Mouse (Mus musculus) gonadal fat pad, adult 2 months (tissue): ENCODE results near the gene Egr4. TPM values are rescaled to one million over a fixed set of nuclear protein-coding genes. Genes with fewer than 3 reads are reported as not detected.

ENCODE experiments used
- DNase-seq: peaks from one replicate; pipeline ENCODE4 v3.0.0-alpha.2; 2012; ENCODE audit warnings: low read depth
- polyA plus RNA-seq: library from polyadenylated mRNA; depleted of rRNA; stranded (reverse); fragments of >200 nt; gene quantifications from 2 replicates; pipeline ENCODE4 v1.2.3, GENCODE M21; 2012; rRNA removed

The Egr4 gene
- not detected in 2 replicates for polyA plus RNA-seq

- no peak for DNase-seq
These were observed at the start of gene Egr4 for GRCm38 (mm10) chr6:85513531-85513910. Egr4 (minus strand) TSS chr6:85513589.

GRCm38 (mm10) chr6:85562374-85562773 is 49.0 kb upstream of the Egr4 start:
- no peak for DNase-seq

GRCm38 (mm10) chr6:85547642-85548041 is 34.3 kb upstream of the Egr4 start:
- DNase-seq, result no peak

- DNase-seq, result no peak
These were observed 31.0 kb upstream of the Egr4 start for GRCm38 (mm10) chr6:85544251-85544881.

- DNase-seq, result no peak
These were observed 30.2 kb upstream of the Egr4 start for GRCm38 (mm10) chr6:85543351-85544175.

- no peak for DNase-seq
These were observed 9.4 kb upstream of the Egr4 start for GRCm38 (mm10) chr6:85522825-85523224.

GRCm38 (mm10) chr6:85522026-85522425 is 8.6 kb upstream of the Egr4 start:
- DNase-seq, result no peak

- DNase-seq, result no peak
These were observed 4.8 kb upstream of the Egr4 start for GRCm38 (mm10) chr6:85518091-85518693.

GRCm38 (mm10) chr6:85515941-85516340 is 2.6 kb upstream of the Egr4 start:
- DNase-seq, result no peak

GRCm38 (mm10) chr6:85512577-85513530 is 535 bp downstream of the Egr4 start:
- no peak for DNase-seq

- no peak for DNase-seq
These were observed 1.3 kb downstream of the Egr4 start for GRCm38 (mm10) chr6:85512056-85512440.

GRCm38 (mm10) chr6:85511286-85512055 is 1.9 kb downstream of the Egr4 start:
- no peak for DNase-seq

- no peak for DNase-seq
These were observed 2.9 kb downstream of the Egr4 start for GRCm38 (mm10) chr6:85510476-85510875.

GRCm38 (mm10) chr6:85508602-85509001 is 4.8 kb downstream of the Egr4 start:
- no peak for DNase-seq

GRCm38 (mm10) chr6:85504908-85505307 is 8.5 kb downstream of the Egr4 start:
- no peak for DNase-seq

- DNase-seq, result no peak
These were observed 10.5 kb downstream of the Egr4 start, which contains the start of gene Fbxo41 for GRCm38 (mm10) chr6:85502911-85503250. Fbxo41 (minus strand) TSS chr6:85502994.

GRCm38 (mm10) chr6:85502103-85502910 is 11.1 kb downstream of the Egr4 start:
- no peak for DNase-seq

GRCm38 (mm10) chr6:85501571-85502102 is 11.8 kb downstream of the Egr4 start:
- no peak for DNase-seq

GRCm38 (mm10) chr6:85500416-85500815 is 13.0 kb downstream of the Egr4 start:
- no peak for DNase-seq

- no peak for DNase-seq
These were observed 15.2 kb downstream of the Egr4 start for GRCm38 (mm10) chr6:85498147-85498546.
